In the genomic region with DNA sequence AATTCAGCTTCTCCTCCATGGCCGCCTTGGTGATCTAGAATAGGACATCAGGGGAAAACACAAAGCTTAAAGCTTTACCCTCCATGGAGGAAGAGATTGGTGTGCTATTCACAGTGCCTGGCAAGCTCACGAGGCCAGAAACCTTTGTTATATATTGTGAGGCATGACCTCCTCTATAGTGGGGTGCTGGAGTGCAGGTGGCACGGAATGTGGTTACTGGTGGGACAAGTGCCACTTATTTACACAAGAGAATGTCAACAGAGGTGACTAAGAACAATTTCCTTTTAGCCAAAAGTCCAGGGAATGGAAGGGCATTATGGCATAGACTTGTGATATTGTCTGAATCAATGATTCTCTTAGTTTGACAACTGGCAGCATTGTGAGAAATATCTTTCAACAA, we compare ENCODE assay signal across 24 mouse cellular contexts. TPM values are rescaled to one million over a fixed set of nuclear protein-coding genes. Genes with fewer than 3 reads are reported as not detected.
"Had no signal": no experiment of that assay in that cellular context is flagged by ENCODE, and none has a peak within 500 bp of the region (broad histone marks: within the 10 kb centered on the region; RNA-seq: fewer than 3 reads in every experiment).

No protein-coding gene starts in this region.

- H3K27me3 ChIP-seq: intestine, embryonic 15.5 days; limb, embryonic 13.5 days; liver, embryonic 12.5 days; liver, embryonic 15.5 days; midbrain, embryonic 12.5 days; midbrain, embryonic 15.5 days; neural tube, embryonic 12.5 days; neural tube, embryonic 15.5 days had no signal

- H3K4me2 ChIP-seq: intestine, embryonic 15.5 days; limb, embryonic 13.5 days; liver, embryonic 12.5 days; liver, embryonic 15.5 days; midbrain, embryonic 12.5 days; midbrain, embryonic 15.5 days; neural tube, embryonic 12.5 days; neural tube, embryonic 15.5 days had no signal

- H3K4me1 ChIP-seq: intestine, embryonic 15.5 days; limb, embryonic 10.5 days; limb, embryonic 13.5 days; liver, embryonic 12.5 days; liver, embryonic 15.5 days; midbrain, embryonic 12.5 days; midbrain, embryonic 15.5 days; neural tube, embryonic 12.5 days; neural tube, embryonic 15.5 days had no signal

- H3K9me3 ChIP-seq: intestine, embryonic 15.5 days; limb, embryonic 10.5 days; limb, embryonic 13.5 days; liver, embryonic 12.5 days; liver, embryonic 15.5 days; midbrain, embryonic 12.5 days; midbrain, embryonic 15.5 days; neural tube, embryonic 12.5 days; neural tube, embryonic 15.5 days had no signal

- H3K4me3 ChIP-seq: intestine, embryonic 15.5 days; limb, embryonic 10.5 days; limb, embryonic 13.5 days; liver, embryonic 12.5 days; liver, embryonic 15.5 days; midbrain, embryonic 12.5 days; midbrain, embryonic 15.5 days; neural tube, embryonic 12.5 days; neural tube, embryonic 15.5 days had no signal

- DNase-seq: kidney, adult 11 months; kidney, adult 9 months; kidney, postnatal 14 days; kidney, postnatal 4 days; liver; right cerebral cortex, adult 18-20 months; right cerebral cortex, postnatal 14 days; right cerebral cortex, postnatal 4 days; thymus, postnatal 25 days had no signal

- H3K27ac ChIP-seq: intestine, embryonic 15.5 days; limb, embryonic 10.5 days; limb, embryonic 13.5 days; liver, embryonic 12.5 days; liver, embryonic 15.5 days; macrophage; midbrain, embryonic 12.5 days; midbrain, embryonic 15.5 days; neural tube, embryonic 12.5 days; neural tube, embryonic 15.5 days had no signal

- ATAC-seq: intestine, embryonic 15.5 days; liver, embryonic 12.5 days; midbrain, embryonic 15.5 days had no signal

- H3K9ac ChIP-seq: intestine, embryonic 15.5 days; limb, embryonic 13.5 days; liver, embryonic 12.5 days; liver, embryonic 15.5 days; midbrain, embryonic 12.5 days; midbrain, embryonic 15.5 days; neural tube, embryonic 12.5 days; neural tube, embryonic 15.5 days had no signal

RNA-seq across cellular contexts. Expression of a gene that starts 20.4 kb away (rescaled TPM):
- total RNA-seq: layer of hippocampus, adult 18-20 months; layer of hippocampus, postnatal 25 days; left cerebral cortex, adult 18-20 months; left cerebral cortex, postnatal 25 days had no signal
- polyA plus RNA-seq: neural tube, embryonic 12.5 days; neural tube, embryonic 15.5 days had no signal

RNA-seq across cellular contexts. Expression of a gene that starts 35.2 kb away (rescaled TPM):
- total RNA-seq: layer of hippocampus, adult 18-20 months; layer of hippocampus, postnatal 25 days; left cerebral cortex, adult 18-20 months; left cerebral cortex, postnatal 25 days had no signal
- polyA plus RNA-seq: intestine, embryonic 15.5 days; kidney, embryonic 16.5 days; limb, embryonic 10.5 days; limb, embryonic 13.5 days; liver, embryonic 12.5 days; midbrain, embryonic 12.5 days; neural tube, embryonic 12.5 days had no signal
